Mouse (Mus musculus): ENCODE data around the gene Syn3. TPM values are rescaled to one million over a fixed set of nuclear protein-coding genes. Genes with fewer than 3 reads are reported as not detected.

Syn3 gene
- polyA plus RNA-seq, 1 experiment from 2014 or later, result 4.5 TPM

- DNase-seq (ENCODE audit: extremely low spot score, low spot score), result no peak
- Histone ChIP-seq H3K27ac (no peak overlapping the region), H3K27me3 (ENCODE audit: poor library complexity, severe bottlenecking) (no peaks in the 10 kb centered on the region), H3K9me3 (no peaks in the 10 kb centered on the region), H3K36me3 (replicated peaks) (no peaks in the 10 kb centered on the region), H3K4me3 (no peak overlapping the region), H3K4me1 (no peaks in the 10 kb centered on the region)
- 56% methylated on average over 4 of the region's 4 CpGs for WGBS
Observed at GRCm38 (mm10) chr10:86256221-86256620, 242.5 kb downstream of the Syn3 start.

GRCm38 (mm10) chr10:86250149-86250922 is 248.4 kb downstream of the Syn3 start:
- peaks cover 4% of the 10 kb centered on the region; the same call in 1 of the 2 replicates for H3K4me1 ChIP-seq

GRCm38 (mm10) chr10:86249283-86249682 is 249.4 kb downstream of the Syn3 start:
- H3K9me3 ChIP-seq, result no peaks in the 10 kb centered on the region
- H3K4me1 ChIP-seq, result peaks cover 4% of the 10 kb centered on the region; the same call in 1 of the 2 replicates
- H3K36me3 ChIP-seq (replicated peaks), result no peaks in the 10 kb centered on the region
- H3K4me3 ChIP-seq, result no peak overlapping the region
- no peak for DNase-seq (ENCODE audit: extremely low spot score, low spot score)
- WGBS, result 88% methylated on average over 1 of the region's 1 CpGs
- no peak overlapping the region for H3K27ac ChIP-seq
- no peaks in the 10 kb centered on the region for H3K27me3 ChIP-seq (ENCODE audit: poor library complexity, severe bottlenecking)

More at GRCm38 (mm10) chr10:86250149-86250922, 248.4 kb downstream of the Syn3 start:
- Histone ChIP-seq H3K36me3 (replicated peaks) (no peaks in the 10 kb centered on the region), H3K27ac (peak overlapping the region; percentile 13; the same call in 1 of the 2 replicates), H3K27me3 (ENCODE audit: poor library complexity, severe bottlenecking) (no peaks in the 10 kb centered on the region), H3K4me3 (no peak overlapping the region), H3K9me3 (no peaks in the 10 kb centered on the region)
- no peak for DNase-seq (ENCODE audit: extremely low spot score, low spot score)
- WGBS, result 71% methylated on average over 7 of the region's 7 CpGs

- H3K4me1 ChIP-seq, result peaks cover 4% of the 10 kb centered on the region; the same call in 1 of the 2 replicates
- 92% methylated on average over 3 of the region's 3 CpGs for whole genome bisulfite sequencing
- H3K36me3 ChIP-seq (replicated peaks), result no peaks in the 10 kb centered on the region
Observed at GRCm38 (mm10) chr10:86248807-86249206, 249.9 kb downstream of the Syn3 start.

GRCm38 (mm10) chr10:86248131-86248740 is 250.5 kb downstream of the Syn3 start:
- no peak for DNase-seq (ENCODE audit: extremely low spot score, low spot score)
- WGBS, result 85% methylated on average over 10 of the region's 10 CpGs
- peaks cover 4% of the 10 kb centered on the region; the same call in 1 of the 2 replicates for H3K4me1 ChIP-seq
- no peak overlapping the region for H3K27ac ChIP-seq
- no peaks in the 10 kb centered on the region for H3K36me3 ChIP-seq (replicated peaks)
- no peaks in the 10 kb centered on the region for H3K9me3 ChIP-seq
- H3K4me3 ChIP-seq, result no peak overlapping the region
- no peaks in the 10 kb centered on the region for H3K27me3 ChIP-seq (ENCODE audit: poor library complexity, severe bottlenecking)

More at GRCm38 (mm10) chr10:86248807-86249206, 249.9 kb downstream of the Syn3 start:
- H3K27ac ChIP-seq, result no peak overlapping the region
- DNase-seq (ENCODE audit: extremely low spot score, low spot score), result no peak
- no peaks in the 10 kb centered on the region for H3K27me3 ChIP-seq (ENCODE audit: poor library complexity, severe bottlenecking)
- no peaks in the 10 kb centered on the region for H3K9me3 ChIP-seq
- H3K4me3 ChIP-seq, result no peak overlapping the region

- no peaks in the 10 kb centered on the region for H3K9me3 ChIP-seq
- no peak overlapping the region for H3K27ac ChIP-seq
- no peak overlapping the region for H3K4me3 ChIP-seq
- no peaks in the 10 kb centered on the region for H3K27me3 ChIP-seq (ENCODE audit: poor library complexity, severe bottlenecking)
- H3K4me1 ChIP-seq, result peaks cover under 1% of the 10 kb centered on the region; the same call in 1 of the 2 replicates
- 87% methylated on average over 7 of the region's 7 CpGs for WGBS
- DNase-seq (ENCODE audit: extremely low spot score, low spot score), result no peak
- H3K36me3 ChIP-seq (replicated peaks), result no peaks in the 10 kb centered on the region
Observed at GRCm38 (mm10) chr10:86245396-86245795, 253.3 kb downstream of the Syn3 start.

GRCm38 (mm10) chr10:86243525-86243924 is 255.2 kb downstream of the Syn3 start:
- Histone ChIP-seq H3K4me1 (no peaks in the 10 kb centered on the region), H3K4me3 (no peak overlapping the region), H3K9me3 (no peaks in the 10 kb centered on the region), H3K27me3 (ENCODE audit: poor library complexity, severe bottlenecking) (no peaks in the 10 kb centered on the region), H3K27ac (no peak overlapping the region), H3K36me3 (replicated peaks) (no peaks in the 10 kb centered on the region)
- WGBS, result 91% methylated on average over 6 of the region's 6 CpGs
- DNase-seq (ENCODE audit: extremely low spot score, low spot score), result no peak

GRCm38 (mm10) chr10:86242721-86243120 is 256.0 kb downstream of the Syn3 start:
- Histone ChIP-seq H3K4me1 (no peaks in the 10 kb centered on the region), H3K27me3 (ENCODE audit: poor library complexity, severe bottlenecking) (no peaks in the 10 kb centered on the region), H3K9me3 (no peaks in the 10 kb centered on the region), H3K4me3 (no peak overlapping the region), H3K27ac (no peak overlapping the region), H3K36me3 (replicated peaks) (no peaks in the 10 kb centered on the region)
- no peak for DNase-seq (ENCODE audit: extremely low spot score, low spot score)
- 90% methylated on average over 3 of the region's 3 CpGs for WGBS

GRCm38 (mm10) chr10:86230006-86230405 is 268.7 kb downstream of the Syn3 start:
- Histone ChIP-seq H3K27ac (no peak overlapping the region), H3K27me3 (ENCODE audit: poor library complexity, severe bottlenecking) (no peaks in the 10 kb centered on the region), H3K36me3 (replicated peaks) (no peaks in the 10 kb centered on the region), H3K4me3 (no peak overlapping the region), H3K9me3 (no peaks in the 10 kb centered on the region; the same call in 1 of the 2 replicates), H3K4me1 (no peaks in the 10 kb centered on the region)
- 87% methylated on average over 6 of the region's 6 CpGs for WGBS
- no peak for DNase-seq (ENCODE audit: extremely low spot score, low spot score)

GRCm38 (mm10) chr10:86225480-86225879 is 273.2 kb downstream of the Syn3 start:
- no peaks in the 10 kb centered on the region for H3K9me3 ChIP-seq
- DNase-seq (ENCODE audit: extremely low spot score, low spot score), result no peak
- 89% methylated on average over 3 of the region's 3 CpGs for WGBS

GRCm38 (mm10) chr10:86218984-86219383 is 279.7 kb downstream of the Syn3 start:
- WGBS, result 96% methylated on average over 3 of the region's 3 CpGs
- no peaks in the 10 kb centered on the region for H3K9me3 ChIP-seq

More at GRCm38 (mm10) chr10:86225480-86225879, 273.2 kb downstream of the Syn3 start:
- no peaks in the 10 kb centered on the region for H3K27me3 ChIP-seq (ENCODE audit: poor library complexity, severe bottlenecking)
- no peak overlapping the region for H3K27ac ChIP-seq
- no peaks in the 10 kb centered on the region for H3K36me3 ChIP-seq (replicated peaks)
- no peak overlapping the region for H3K4me3 ChIP-seq
- peaks cover 5% of the 10 kb centered on the region for H3K4me1 ChIP-seq

GRCm38 (mm10) chr10:86216836-86217235 is 281.9 kb downstream of the Syn3 start:
- no peak overlapping the region for H3K4me3 ChIP-seq
- H3K9me3 ChIP-seq, result no peaks in the 10 kb centered on the region
- no peaks in the 10 kb centered on the region for H3K36me3 ChIP-seq (replicated peaks)
- WGBS, result 90% methylated on average over 2 of the region's 2 CpGs
- no peaks in the 10 kb centered on the region for H3K4me1 ChIP-seq
- no peaks in the 10 kb centered on the region for H3K27me3 ChIP-seq (ENCODE audit: poor library complexity, severe bottlenecking)
- DNase-seq (ENCODE audit: extremely low spot score, low spot score), result no peak
- no peak overlapping the region for H3K27ac ChIP-seq

More at GRCm38 (mm10) chr10:86218984-86219383, 279.7 kb downstream of the Syn3 start:
- H3K4me3 ChIP-seq, result no peak overlapping the region
- no peaks in the 10 kb centered on the region for H3K4me1 ChIP-seq
- no peak for DNase-seq (ENCODE audit: extremely low spot score, low spot score)
- H3K27me3 ChIP-seq (ENCODE audit: poor library complexity, severe bottlenecking), result no peaks in the 10 kb centered on the region
- H3K36me3 ChIP-seq (replicated peaks), result no peaks in the 10 kb centered on the region
- no peak overlapping the region for H3K27ac ChIP-seq

GRCm38 (mm10) chr10:86212062-86212461 is 286.6 kb downstream of the Syn3 start:
- H3K4me3 ChIP-seq, result no peak overlapping the region
- no peaks in the 10 kb centered on the region for H3K36me3 ChIP-seq (replicated peaks)
- H3K4me1 ChIP-seq, result no peaks in the 10 kb centered on the region
- no peak overlapping the region for H3K27ac ChIP-seq
- H3K9me3 ChIP-seq, result no peaks in the 10 kb centered on the region
- no peaks in the 10 kb centered on the region for H3K27me3 ChIP-seq (ENCODE audit: poor library complexity, severe bottlenecking)
- 84% methylated on average over 4 of the region's 4 CpGs for WGBS
- DNase-seq (ENCODE audit: extremely low spot score, low spot score), result no peak
